Mouse (Mus musculus): Measurements from ENCODE around the gene AU015836. TPM values are rescaled to one million over a fixed set of nuclear protein-coding genes. Genes with fewer than 3 reads are reported as not detected.

The AU015836 gene
- polyA plus RNA-seq, 1 experiment from 2014 or later, result 0.26 TPM

Other genes starting within 250 kb of the AU015836 start
- gene Pdk3, start 136.5 kb upstream of the AU015836 start, polyA plus RNA-seq (2014; fragmentation: Nextera tagmentation; extraction: Ambion mirVana), result 53.1 and 64.4 TPM in 2 replicates
- 35.7 and 37.2 TPM in 2 replicates for gene Zfx, start 155.0 kb downstream of the AU015836 start, polyA plus RNA-seq (2014; fragmentation: Nextera tagmentation; extraction: Ambion mirVana)
- gene Eif2s3x, start 244.2 kb downstream of the AU015836 start, polyA plus RNA-seq (2014; fragmentation: Nextera tagmentation; extraction: Ambion mirVana), result 58.7 and 66.2 TPM in 2 replicates